Comparison of ENCODE assay signal across 8 mouse cellular contexts in genomic region chr2:164793236-164793635, GRCm38 (mm10). TPM values are rescaled to one million over a fixed set of nuclear protein-coding genes. Genes with fewer than 3 reads are reported as not detected.
DNase-seq lines count a peak whose midpoint lies in the region; ATAC-seq lines count a peak whose summit lies in the region.
"Had no signal": no experiment of that assay in that cellular context is flagged by ENCODE, and none has a peak within 500 bp of the region (broad histone marks: within the 10 kb centered on the region; RNA-seq: fewer than 3 reads in every experiment).

No protein-coding gene starts in this region.

- no peaks in the 10 kb centered on the region for H3K9me3 ChIP-seq in neural tube, embryonic 15.5 days (replicated peaks)
- no peaks in the 10 kb centered on the region for H3K9me3 ChIP-seq in liver, embryonic 16.5 days (replicated peaks; ENCODE audit: control insufficient read depth, low read length)
- H3K9me3 ChIP-seq: hindbrain, embryonic 15.5 days had no signal

- 83% methylated on average over 3 of the region's 3 CpGs for WGBS in neural tube, embryonic 15.5 days
- 85% methylated on average over 3 of the region's 3 CpGs for WGBS in liver, embryonic 16.5 days (ENCODE audit: insufficient replicate concordance)

- H3K4me1 ChIP-seq in neural tube, embryonic 15.5 days = peaks cover 5% of the 10 kb centered on the region
- H3K4me1 ChIP-seq in liver, embryonic 16.5 days (ENCODE audit: control insufficient read depth, low read depth, low read length) = peaks cover 14% of the 10 kb centered on the region

- no peak for ATAC-seq in neural tube, embryonic 15.5 days (ENCODE audit: low FRiP score)
- ATAC-seq in activated CD4-positive, CD25-positive, alpha-beta regulatory T cell, adult 4 months = peak; percentile 52
- ATAC-seq in liver, embryonic 16.5 days (ENCODE audit: low read depth) = peak; percentile 35; the same call in 1 of the 2 replicates

- H3K27ac ChIP-seq in neural tube, embryonic 15.5 days (replicated peaks) = no peak overlapping the region
- H3K27ac ChIP-seq in liver, embryonic 16.5 days (ENCODE audit: low read length) = no peak overlapping the region
- H3K27ac ChIP-seq: hindbrain, embryonic 15.5 days had no signal

- no peak overlapping the region for H3K9ac ChIP-seq in neural tube, embryonic 15.5 days (replicated peaks)
- H3K9ac ChIP-seq in liver, embryonic 16.5 days (ENCODE audit: low read depth, low read length) = no peak overlapping the region
- H3K9ac ChIP-seq: hindbrain, embryonic 15.5 days had no signal

- H3K27me3 ChIP-seq in neural tube, embryonic 15.5 days (replicated peaks) = no peaks in the 10 kb centered on the region
- no peaks in the 10 kb centered on the region for H3K27me3 ChIP-seq in liver, embryonic 16.5 days (ENCODE audit: control insufficient read depth, insufficient read depth, low read depth, low read length)
- H3K27me3 ChIP-seq: hindbrain, embryonic 15.5 days had no signal

- H3K4me2 ChIP-seq in neural tube, embryonic 15.5 days = no peak overlapping the region
- no peak overlapping the region for H3K4me2 ChIP-seq in liver, embryonic 16.5 days (ENCODE audit: low read depth, low read length)
- H3K4me2 ChIP-seq: hindbrain, embryonic 15.5 days had no signal

- peaks cover 61% of the 10 kb centered on the region for H3K36me3 ChIP-seq in neural tube, embryonic 15.5 days
- H3K36me3 ChIP-seq in liver, embryonic 16.5 days (ENCODE audit: control insufficient read depth, insufficient read depth) = peaks cover 34% of the 10 kb centered on the region

- DNase-seq in neural tube, embryonic 10.5 days (ENCODE audit: extremely low spot score, low spot score) = peak; percentile 45
- peak; percentile 77 for DNase-seq in embryo, embryonic 10 days (ENCODE audit: low spot score)
- DNase-seq in heart, postnatal 4 days = peak; percentile 75
- DNase-seq in right cerebral cortex, postnatal 14 days = peak; percentile 51

- H3K4me3 ChIP-seq in neural tube, embryonic 15.5 days (replicated peaks) = no peak overlapping the region
- H3K4me3 ChIP-seq in liver, embryonic 16.5 days (ENCODE audit: low read depth, low read length) = no peak overlapping the region
- H3K4me3 ChIP-seq: hindbrain, embryonic 15.5 days had no signal

RNA-seq across cellular contexts. Expression of gene Snx21, which starts 7.6 kb away (rescaled TPM):
- polyA plus RNA-seq in neural tube, embryonic 15.5 days (2015; fragmentation: Nextera tagmentation; extraction: Ambion mirVana) = 41.3 and 46.6 TPM in 2 replicates
- 1 to 10 TPM; 5.0 to 5.1 TPM for polyA plus RNA-seq in activated CD4-positive, CD25-positive, alpha-beta regulatory T cell, adult 4 months (2017; shearing (Covaris generic))
- total RNA-seq in heart, postnatal 4 days (2021) = 10 to 100 TPM; 22.9 to 24.1 TPM
- polyA plus RNA-seq in liver, embryonic 16.5 days (2015; fragmentation: Nextera tagmentation; extraction: Ambion mirVana) = 9.4 and 12.1 TPM in 2 replicates

RNA-seq across cellular contexts. Expression of gene Acot8, which starts 11.4 kb away (rescaled TPM):
- 24.1 and 26.4 TPM in 2 replicates for polyA plus RNA-seq in neural tube, embryonic 15.5 days (2015; fragmentation: Nextera tagmentation; extraction: Ambion mirVana)
- 10 to 100 TPM; 35.1 to 49.1 TPM for polyA plus RNA-seq in activated CD4-positive, CD25-positive, alpha-beta regulatory T cell, adult 4 months (2017; shearing (Covaris generic))
- 10 to 100 TPM; 13.1 to 13.5 TPM for total RNA-seq in heart, postnatal 4 days (2021)
- polyA plus RNA-seq in liver, embryonic 16.5 days (2015; fragmentation: Nextera tagmentation; extraction: Ambion mirVana) = 19.8 and 20.6 TPM in 2 replicates

RNA-seq across cellular contexts. Expression of gene Zswim3, which starts 11.7 kb away (rescaled TPM):
- 14.9 and 16.2 TPM in 2 replicates for polyA plus RNA-seq in neural tube, embryonic 15.5 days (2015; fragmentation: Nextera tagmentation; extraction: Ambion mirVana)
- 1 to 10 TPM; 3.8 to 5.4 TPM for polyA plus RNA-seq in activated CD4-positive, CD25-positive, alpha-beta regulatory T cell, adult 4 months (2017; shearing (Covaris generic))
- total RNA-seq in heart, postnatal 4 days (2021) = 1 to 10 TPM; 1.8 to 2.3 TPM
- polyA plus RNA-seq in liver, embryonic 16.5 days (2015; fragmentation: Nextera tagmentation; extraction: Ambion mirVana) = 4.3 TPM in 2 replicates

RNA-seq across cellular contexts. Expression of gene Tnnc2, which starts 13.5 kb away (rescaled TPM):
- polyA plus RNA-seq in neural tube, embryonic 15.5 days (2015; fragmentation: Nextera tagmentation; extraction: Ambion mirVana) = 27.5 and 55.6 TPM in 2 replicates
- not detected for polyA plus RNA-seq in activated CD4-positive, CD25-positive, alpha-beta regulatory T cell, adult 4 months (2017; shearing (Covaris generic))
- 10 to 100 TPM in 1 of 2 experiments, not detected in 1; 10.8 TPM for total RNA-seq in heart, postnatal 4 days (2021)
- 29.4 and 67.5 TPM in 2 replicates for polyA plus RNA-seq in liver, embryonic 16.5 days (2015; fragmentation: Nextera tagmentation; extraction: Ambion mirVana)

RNA-seq across cellular contexts. Expression of gene Ube2c, which starts 23.5 kb away (rescaled TPM):
- 42.8 and 134 TPM in 2 replicates for polyA plus RNA-seq in neural tube, embryonic 15.5 days (2015; fragmentation: Nextera tagmentation; extraction: Ambion mirVana)
- 10 to 100 TPM; 46.3 to 68.1 TPM for polyA plus RNA-seq in activated CD4-positive, CD25-positive, alpha-beta regulatory T cell, adult 4 months (2017; shearing (Covaris generic))
- 100 to 1,000 TPM; 130 to 144 TPM for total RNA-seq in heart, postnatal 4 days (2021)
- 632 and 661 TPM in 2 replicates for polyA plus RNA-seq in liver, embryonic 16.5 days (2015; fragmentation: Nextera tagmentation; extraction: Ambion mirVana)
